Mouse (Mus musculus): ENCODE results near the gene Ubtf. TPM values are rescaled to one million over a fixed set of nuclear protein-coding genes. Genes with fewer than 3 reads are reported as not detected.

Ubtf gene
- polyA plus RNA-seq, 1 experiment = 22.0 TPM

DNA sequence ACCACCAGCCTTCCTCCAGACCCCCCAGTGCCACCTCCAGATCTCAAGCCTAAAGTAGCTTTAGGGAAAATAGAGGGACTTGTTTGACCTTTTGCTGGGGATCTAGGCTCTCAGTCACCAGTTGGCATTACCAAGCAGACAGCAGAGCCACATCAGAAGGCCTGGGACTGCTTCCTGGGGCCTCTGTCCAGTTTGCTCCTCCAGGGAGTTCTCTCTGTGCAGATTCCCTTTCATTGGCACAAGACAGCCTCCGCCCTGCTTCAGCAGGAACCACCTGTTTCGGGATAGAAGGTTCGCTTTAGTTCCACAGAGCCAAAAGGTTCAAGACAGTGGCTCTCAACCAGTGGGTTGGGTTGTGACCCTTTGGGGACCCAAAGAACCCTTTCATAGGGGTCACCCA, 39.9 kb downstream of the Ubtf start:
- DNase-seq (ENCODE audit: low read depth, low spot score) = no peak
- WGBS = 86% methylated on average over 3 of the region's 3 CpGs

DNA sequence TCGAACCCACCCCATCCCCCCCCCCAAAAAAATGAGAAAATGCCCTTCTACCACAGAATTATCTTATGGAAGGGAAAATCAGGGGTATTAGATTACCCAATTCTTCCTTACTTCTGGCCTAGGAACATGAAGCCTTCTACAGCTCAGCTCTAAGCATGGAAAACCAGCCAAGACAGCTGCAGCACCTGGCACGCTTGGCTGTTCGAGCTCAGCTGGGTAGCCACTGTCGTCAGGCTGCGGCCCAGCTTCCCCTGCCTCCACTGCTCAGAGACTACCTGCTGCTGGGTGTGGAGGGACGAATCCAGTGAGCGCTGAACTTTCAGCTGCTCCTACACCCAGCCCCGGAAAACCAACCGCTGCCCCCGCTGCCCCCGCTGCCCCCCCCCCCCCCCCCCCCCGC, 41.8 kb downstream of the Ubtf start:
- 84% methylated on average over 11 of the region's 12 CpGs for WGBS
- no peak for DNase-seq (ENCODE audit: low read depth, low spot score)

DNA sequence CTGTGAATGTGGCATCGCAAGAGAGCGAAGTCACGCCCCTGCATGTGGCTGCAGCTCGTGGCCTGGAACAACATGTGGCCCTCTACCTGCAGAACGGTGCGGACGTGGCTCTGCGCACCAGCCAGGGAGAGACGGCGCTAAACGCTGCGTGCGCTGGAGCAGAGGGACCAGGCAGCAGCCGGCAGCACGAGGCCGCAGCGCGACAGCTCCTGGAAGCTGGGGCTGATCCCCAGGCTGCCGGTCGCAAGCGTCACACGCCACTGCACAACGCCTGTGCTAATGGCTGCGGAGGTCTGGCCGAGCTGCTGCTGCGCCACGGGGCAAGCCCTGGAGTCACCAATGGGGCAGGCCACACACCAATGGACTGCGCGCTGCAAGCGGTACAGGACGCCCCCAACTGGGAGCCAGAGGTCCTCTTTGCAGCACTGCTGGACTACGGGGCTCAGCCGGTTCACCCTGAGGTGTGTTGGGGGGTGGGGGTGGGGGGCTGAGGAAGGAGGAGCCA, 43.1 kb downstream of the Ubtf start:
- 2% methylated on average over 33 of the region's 33 CpGs for WGBS
- no peak for DNase-seq (ENCODE audit: low read depth, low spot score)

DNA sequence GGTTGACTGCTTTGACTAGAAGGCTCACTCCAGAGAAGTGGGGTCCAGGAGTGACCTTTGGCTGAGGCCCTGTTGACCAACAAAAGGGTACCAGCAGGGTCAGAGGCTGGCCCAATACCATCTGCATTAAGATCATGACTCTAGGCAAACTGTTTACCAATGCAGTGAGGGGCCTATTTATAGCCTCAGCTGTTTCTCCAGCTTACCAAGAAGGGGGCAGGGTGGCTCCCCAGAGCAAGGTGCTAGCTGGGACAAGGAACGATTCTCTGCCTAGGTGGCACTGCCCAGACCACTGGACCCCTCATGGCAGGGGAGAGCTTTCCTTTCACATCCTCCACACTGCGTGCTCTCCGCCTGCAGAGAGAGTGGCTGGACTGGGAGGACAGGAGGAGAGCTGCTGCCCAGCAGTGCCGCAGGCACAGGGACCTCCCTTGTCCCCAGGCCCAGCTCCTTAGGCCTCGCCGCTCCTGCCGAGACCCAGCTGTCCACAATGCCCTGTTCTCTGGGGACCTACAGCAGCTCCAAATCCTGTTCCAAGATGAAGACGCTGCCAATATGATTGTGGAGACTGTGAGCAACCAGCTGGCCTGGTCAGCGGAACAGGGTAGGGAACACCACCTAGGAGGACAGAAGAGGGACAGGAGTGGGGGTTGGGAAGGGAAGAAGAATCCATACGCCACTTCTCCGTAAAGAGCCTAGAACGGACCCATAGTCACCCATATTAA, 50.9 kb downstream of the Ubtf start, which contains the start of gene Asb16:
Asb16 (plus strand) TSS at position 224 of the 725 bp plus-strand sequence.
- no peak for DNase-seq (ENCODE audit: low read depth, low spot score)
- 87% methylated on average over 12 of the region's 12 CpGs for WGBS

DNA sequence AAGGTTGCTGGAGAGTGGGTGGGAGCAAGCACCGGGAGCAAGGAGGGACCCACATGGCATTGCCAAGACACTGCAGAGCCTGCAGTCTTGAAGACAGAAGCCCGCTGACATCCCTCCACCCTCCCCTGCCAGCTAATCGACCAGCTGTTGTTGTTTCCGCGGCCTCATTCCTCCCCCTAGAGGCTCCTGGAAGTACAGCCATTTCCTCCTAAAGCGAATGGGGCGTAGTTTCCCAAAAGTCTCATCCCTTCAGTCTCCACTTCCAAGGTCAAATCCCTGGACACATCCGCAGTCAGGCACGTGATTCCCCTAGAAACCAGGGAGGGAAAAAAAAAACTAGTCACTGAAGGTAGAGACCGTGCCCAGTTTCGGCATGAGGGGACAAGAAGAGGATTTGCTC, 52.1 kb downstream of the Ubtf start:
- no peak for DNase-seq (ENCODE audit: low read depth, low spot score)
- WGBS = 5% methylated on average over 11 of the region's 11 CpGs

DNA sequence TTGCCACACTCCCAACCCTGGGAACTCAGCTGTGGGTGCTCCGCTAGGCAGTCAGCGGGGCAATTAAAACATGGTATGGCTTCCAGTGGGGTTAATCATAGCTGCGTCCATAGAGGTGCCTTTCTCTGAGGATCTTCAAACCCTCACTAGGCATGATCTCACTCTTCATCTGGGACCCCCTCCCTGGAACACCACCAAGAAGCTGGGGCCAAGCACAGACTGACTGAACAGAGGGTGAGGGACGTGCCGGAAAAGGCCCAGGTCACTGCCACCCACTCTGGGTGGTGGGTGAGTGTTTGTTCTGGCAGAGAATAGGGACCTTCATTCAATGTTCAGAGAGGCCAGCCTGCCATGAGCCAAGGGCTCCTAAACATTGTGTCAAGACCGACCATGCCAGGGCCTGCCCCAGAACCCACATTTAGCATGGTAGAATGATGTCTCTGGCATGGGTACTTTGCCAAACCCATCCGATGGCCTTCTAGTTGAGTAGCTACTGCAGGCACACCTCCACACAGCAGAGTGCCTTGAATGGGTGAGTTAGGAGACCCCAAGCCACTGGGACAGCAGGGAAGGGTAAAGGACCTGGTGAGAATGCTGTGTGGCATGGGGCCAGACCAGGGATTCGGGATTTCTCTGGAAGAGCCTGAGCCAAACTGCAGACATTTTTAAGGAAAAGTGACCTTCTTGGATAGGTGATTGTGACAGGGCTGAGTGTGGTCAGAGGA, 52.7 kb downstream of the Ubtf start:
- WGBS = 87% methylated on average over 8 of the region's 8 CpGs
- DNase-seq (ENCODE audit: low read depth, low spot score) = no peak

DNA sequence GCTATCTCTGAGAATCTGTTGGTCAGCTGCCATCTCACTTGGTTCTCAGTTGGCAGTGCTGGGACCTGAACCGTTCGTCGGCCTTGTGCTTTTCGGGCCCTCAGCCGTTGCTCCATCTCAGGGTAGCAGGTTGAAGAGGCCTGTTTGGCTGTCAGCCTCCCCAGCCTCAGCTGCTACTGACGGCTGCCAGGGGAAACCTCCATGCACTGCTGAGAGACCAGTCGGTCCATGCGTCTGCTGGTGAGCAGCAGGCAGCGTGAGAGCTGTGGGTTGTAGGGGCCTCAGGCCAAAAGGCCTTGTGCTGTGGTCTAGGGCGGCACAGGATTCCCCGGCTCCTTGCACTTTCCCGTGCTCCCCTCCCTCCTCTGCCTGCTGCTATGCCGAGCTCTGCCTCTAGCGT, 53.7 kb downstream of the Ubtf start:
- DNase-seq (ENCODE audit: low read depth, low spot score) = no peak
- WGBS = 83% methylated on average over 14 of the region's 14 CpGs

DNA sequence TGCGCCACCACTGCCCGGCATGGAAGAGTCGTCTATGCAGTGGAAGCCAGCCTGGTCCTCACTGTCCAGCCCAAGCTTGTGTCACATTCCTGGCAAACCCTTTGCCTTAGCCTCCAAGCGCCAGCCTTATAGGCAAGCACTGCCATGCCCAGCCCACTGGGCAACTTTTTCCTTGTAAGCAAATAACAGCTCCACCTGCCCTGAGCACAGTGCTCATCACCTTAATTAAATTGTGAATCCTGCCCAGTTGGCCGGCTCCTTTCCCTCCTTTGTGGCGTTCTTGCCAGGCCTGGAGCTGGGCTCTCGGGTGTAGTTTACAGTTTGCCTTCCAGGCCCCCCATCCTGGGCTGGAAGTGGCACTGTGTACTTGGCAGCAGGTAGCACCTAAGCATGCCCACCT, 56.3 kb downstream of the Ubtf start:
- no peak for DNase-seq (ENCODE audit: low read depth, low spot score)
- 89% methylated on average over 7 of the region's 7 CpGs for WGBS

DNA sequence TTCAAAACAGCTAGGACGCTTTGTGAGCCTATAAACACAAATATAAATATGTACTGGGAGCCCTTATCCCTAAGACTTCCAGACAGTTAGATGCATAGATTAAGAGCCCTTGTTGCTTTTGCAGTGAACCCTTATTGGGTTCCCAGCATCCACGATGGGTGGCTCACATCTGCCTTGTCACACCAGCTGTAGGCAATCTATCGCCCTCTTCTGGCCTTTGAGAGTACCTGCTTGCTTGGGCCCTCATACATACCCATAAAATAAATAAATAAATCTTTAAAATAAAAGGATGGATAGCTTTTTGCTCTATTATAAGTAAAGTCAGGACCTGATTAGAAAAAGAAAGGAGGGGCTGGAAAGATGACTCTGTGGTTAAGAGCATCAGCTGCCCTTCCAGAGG, 61.0 kb downstream of the Ubtf start:
- 95% methylated on average over 3 of the region's 3 CpGs for WGBS
- DNase-seq (ENCODE audit: low read depth, low spot score) = no peak

DNA sequence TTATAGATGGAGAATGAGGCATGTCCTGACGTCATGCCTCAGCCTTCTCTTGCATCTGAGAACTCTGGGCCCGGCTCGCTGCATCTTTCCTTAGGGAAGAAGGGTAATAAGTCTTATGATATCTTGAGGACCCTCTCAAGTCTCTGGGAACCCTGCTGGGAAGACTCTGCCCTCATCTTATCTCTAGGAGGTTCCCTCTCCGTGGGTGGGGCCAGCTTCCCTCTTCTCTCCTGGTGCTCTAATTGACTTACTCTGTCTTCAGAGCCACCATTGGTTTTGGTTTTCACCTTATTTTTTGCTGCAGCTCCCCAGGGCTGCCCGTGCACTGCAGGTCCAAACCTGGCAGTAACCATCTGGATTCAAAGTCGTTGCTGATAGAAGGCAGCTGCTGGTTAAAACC, 61.4 kb downstream of the Ubtf start:
- no peak for DNase-seq (ENCODE audit: low read depth, low spot score)
- 83% methylated on average over 6 of the region's 6 CpGs for WGBS

DNA sequence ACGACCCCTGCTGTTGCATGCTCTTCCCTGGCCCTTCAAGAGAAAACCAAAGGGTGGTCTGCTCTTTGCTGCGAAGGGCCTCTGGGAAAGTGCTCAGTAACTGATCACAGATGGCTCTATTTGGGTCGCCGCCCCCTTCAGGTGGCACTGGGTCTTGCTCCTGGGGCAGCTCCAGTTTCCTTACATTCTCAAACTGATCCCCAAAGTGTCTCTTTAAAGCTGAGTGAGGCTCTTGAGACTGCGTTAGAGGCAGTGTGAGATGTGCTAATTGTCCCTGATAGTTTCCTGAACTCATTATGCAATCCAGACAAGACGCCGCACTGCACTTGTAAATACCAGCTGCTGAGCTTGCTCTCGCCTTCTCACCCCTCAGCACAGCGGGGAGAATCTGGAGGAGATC, 62.0 kb downstream of the Ubtf start:
- 60% methylated on average over 9 of the region's 9 CpGs for WGBS
- no peak for DNase-seq (ENCODE audit: low read depth, low spot score)

Other genes starting within 250 kb of the Ubtf start
- gene Mpp2, start 231.2 kb downstream of the Ubtf start, polyA plus RNA-seq (2012; rRNA removed) = 1.8 and 2.1 TPM in 2 replicates
- gene Ppy, start 218.4 kb downstream of the Ubtf start, polyA plus RNA-seq (2012; rRNA removed) = 2.7 TPM in 1 of 2 replicates, not detected in the other
- gene Pyy, start 211.9 kb downstream of the Ubtf start, polyA plus RNA-seq (2012; rRNA removed) = 224 and 536 TPM in 2 replicates
- gene Nags, start 174.2 kb downstream of the Ubtf start, polyA plus RNA-seq (2012; rRNA removed) = 48.7 and 73.1 TPM in 2 replicates
- 15.9 and 16.7 TPM in 2 replicates for gene Tmem101, start 163.3 kb downstream of the Ubtf start, polyA plus RNA-seq (2012; rRNA removed)
- gene Lsm12, start 134.4 kb downstream of the Ubtf start, polyA plus RNA-seq (2012; rRNA removed) = 33.9 and 45.9 TPM in 2 replicates
- 72.0 and 72.6 TPM in 2 replicates for gene G6pc3, start 130.1 kb downstream of the Ubtf start, polyA plus RNA-seq (2012; rRNA removed)
- gene Hdac5, start 89.6 kb downstream of the Ubtf start, polyA plus RNA-seq (2012; rRNA removed) = 30.3 TPM in 2 replicates
- gene BC030867, start 70.9 kb downstream of the Ubtf start, polyA plus RNA-seq (2012; rRNA removed) = 7.2 and 9.3 TPM in 2 replicates
- 0.47 and 0.55 TPM in 2 replicates for gene Asb16, start 51.0 kb downstream of the Ubtf start, polyA plus RNA-seq (2012; rRNA removed)
- 54.5 and 65.4 TPM in 2 replicates for gene Tmub2, start 34.8 kb downstream of the Ubtf start, polyA plus RNA-seq (2012; rRNA removed)
- 32.7 and 33.6 TPM in 2 replicates for gene Atxn7l3, start 23.1 kb downstream of the Ubtf start, polyA plus RNA-seq (2012; rRNA removed)
- 0.01 and 0.10 TPM in 2 replicates for gene Slc4a1, start 46.5 kb upstream of the Ubtf start, polyA plus RNA-seq (2012; rRNA removed)
- gene Rundc3a, start 73.7 kb upstream of the Ubtf start, polyA plus RNA-seq (2012; rRNA removed) = 4.3 and 4.6 TPM in 2 replicates
- 332 and 343 TPM in 2 replicates for gene Slc25a39, start 88.2 kb upstream of the Ubtf start, polyA plus RNA-seq (2012; rRNA removed)
- gene Grn, start 110.6 kb upstream of the Ubtf start, polyA plus RNA-seq (2012; rRNA removed) = 110 and 122 TPM in 2 replicates
- gene Fam171a2, start 127.9 kb upstream of the Ubtf start, polyA plus RNA-seq (2012; rRNA removed) = 2.1 and 3.9 TPM in 2 replicates
- gene Itga2b, start 150.4 kb upstream of the Ubtf start, polyA plus RNA-seq (2012; rRNA removed) = 1.9 and 3.4 TPM in 2 replicates
- 9.0 and 15.9 TPM in 2 replicates for gene Gpatch8, start 236.7 kb upstream of the Ubtf start, polyA plus RNA-seq (2012; rRNA removed)

All from large intestine, adult 2 months (tissue).